Mouse (Mus musculus) forebrain, postnatal 0 days (tissue): Measurements from ENCODE around the gene Exosc10. TPM values are rescaled to one million over a fixed set of nuclear protein-coding genes. Genes with fewer than 3 reads are reported as not detected.

Source experiments
- ATAC-seq: fragments of 200-750 bp; cut with Nextera tagmentation; 2 replicates; pipeline ENCODE4 v1.8.0; 2017; ENCODE audit warnings: mild to moderate bottlenecking, moderate library complexity
- DNase-seq: peaks from one replicate; pipeline ENCODE4 v3.0.0-alpha.2; 2015
- H3K27ac ChIP-seq: fragments of 300-500 bp; sonication (generic); 2 replicates; pipeline ENCODE4 v1.5.1; 2014; ENCODE audit warnings: low read depth, mild to moderate bottlenecking, antibody characterized with exemption, low read length, moderate library complexity, mixed read lengths
- H3K27me3 ChIP-seq: fragments of 300-500 bp; sonication (generic); 2 replicates; pipeline ENCODE4 v1.6.1; 2014; ENCODE audit warnings: mild to moderate bottlenecking, low read length, mixed read lengths; ENCODE audit not compliant: insufficient read depth
- H3K36me3 ChIP-seq: fragments of 300-500 bp; sonication (generic); 2 replicates; pipeline ENCODE4 v1.6.1; 2014; ENCODE audit warnings: mild to moderate bottlenecking, moderate library complexity; ENCODE audit not compliant: insufficient read depth
- H3K4me1 ChIP-seq: fragments of 300-500 bp; sonication (generic); 2 replicates; pipeline ENCODE4 v1.6.1; 2014; ENCODE audit warnings: antibody characterized with exemption; ENCODE audit not compliant: insufficient read depth
- H3K4me2 ChIP-seq: fragments of 300-500 bp; sonication (generic); 2 replicates; pipeline ENCODE4 v1.6.1; 2014; ENCODE audit warnings: low read depth, mild to moderate bottlenecking, moderate library complexity
- H3K4me3 ChIP-seq: fragments of 300-500 bp; sonication (generic); 2 replicates; pipeline ENCODE4 v1.5.1; 2014; ENCODE audit warnings: low read depth, low read length, mixed read lengths
- H3K9ac ChIP-seq: fragments of 300-500 bp; sonication (generic); 2 replicates; pipeline ENCODE4 v1.6.1; 2014; ENCODE audit warnings: mild to moderate bottlenecking
- H3K9me3 ChIP-seq: fragments of 300-500 bp; sonication (generic); 2 replicates; pipeline ENCODE4 v1.6.1; 2016; ENCODE audit warnings: low read length
- CTCF ChIP-seq: sonication (generic); IDR thresholded peaks from 2 replicates; pipeline ENCODE4 v1.5.1; 2016; ENCODE audit warnings: antibody characterized with exemption, control low read depth, low read depth
- WGBS: fragments of 180-500 bp; shearing (Covaris S2); extraction: QIAGEN DNeasy Blood & Tissue Kit; methylation state at CpG from one replicate; pipeline ENCODE4 v1.1.7; 2014; 5-methylcytosine and 5-hydroxymethylcytosine counted together
- polyA plus RNA-seq: library from polyadenylated mRNA; unstranded; fragments of >200 nt; fragmentation: Nextera tagmentation; extraction: Ambion mirVana; gene quantifications from 2 replicates; pipeline ENCODE4 v1.2.1, GENCODE M21; 2015
- total RNA-seq: library from RNA; depleted of rRNA; stranded (reverse); fragments of >200 nt; gene quantifications from 2 replicates; pipeline ENCODE4 v1.2.3, GENCODE M21; 2014

Exosc10 gene
- total and polyA plus RNA-seq, 2 experiments from 2014 or later, result 76.8 to 80.0 TPM

DNA sequence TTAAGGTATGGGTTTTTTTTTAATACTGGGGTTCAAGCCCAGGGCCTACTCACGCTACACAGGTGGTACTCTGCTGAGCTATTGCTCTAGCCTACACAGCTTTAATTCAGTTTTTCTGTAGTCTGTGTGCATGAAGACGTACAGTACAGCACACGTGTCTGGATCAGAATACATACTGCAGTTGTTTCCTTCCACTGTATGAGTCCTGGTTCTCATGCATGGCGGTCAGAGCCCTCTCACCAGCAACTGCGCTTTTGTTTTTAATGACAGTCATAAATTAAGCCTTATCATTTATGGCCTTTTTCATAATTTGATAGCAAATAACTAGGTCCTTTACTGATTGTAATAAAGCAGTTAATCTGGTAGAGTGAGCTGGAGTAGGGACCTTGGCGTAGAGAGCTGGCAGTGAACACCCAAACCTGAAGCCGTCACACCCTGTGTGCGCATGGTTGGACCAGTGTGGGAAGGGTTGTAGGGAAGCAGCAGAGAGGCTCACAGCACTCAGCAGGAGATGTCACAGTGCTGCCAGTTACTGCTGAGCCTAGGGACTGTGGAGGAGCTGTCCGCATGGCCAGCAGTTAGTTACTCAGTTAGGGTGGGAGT, 12.6 kb downstream of the Exosc10 start:
- no peak overlapping the region for H3K4me3 ChIP-seq
- WGBS, result 95% methylated on average over 9 of the region's 9 CpGs
- H3K9ac ChIP-seq, result no peak overlapping the region
- DNase-seq (no peak), ATAC-seq (no peak)
- no peak overlapping the region for H3K4me2 ChIP-seq
- H3K36me3 ChIP-seq, result peaks cover 96% of the 10 kb centered on the region
- no peak overlapping the region for H3K27ac ChIP-seq
- H3K9me3 ChIP-seq, result no peaks in the 10 kb centered on the region
- H3K4me1 ChIP-seq, result no peaks in the 10 kb centered on the region
- no peaks in the 10 kb centered on the region for H3K27me3 ChIP-seq
- TF ChIP-seq CTCF, result no peak

DNA sequence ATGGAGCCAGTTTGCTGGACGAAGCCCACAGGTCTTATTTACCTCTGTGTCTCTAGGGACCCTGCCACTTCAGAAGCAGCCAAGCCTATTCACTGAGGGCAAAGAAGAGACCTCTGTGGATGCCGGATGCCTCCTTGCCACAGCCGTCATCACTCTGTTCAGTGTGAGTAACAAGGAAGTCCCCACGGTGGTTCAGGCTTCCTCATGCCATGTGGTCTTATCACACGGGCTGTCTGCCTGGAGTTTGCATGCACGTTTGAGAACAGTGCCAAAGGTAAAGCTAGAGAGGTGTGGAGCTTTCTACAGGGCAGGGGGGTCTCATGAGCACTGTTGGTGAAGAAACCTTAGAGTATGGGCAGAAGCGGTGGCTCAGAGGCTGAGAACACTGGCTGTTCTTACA, 15.0 kb downstream of the Exosc10 start:
- no peaks in the 10 kb centered on the region for H3K9me3 ChIP-seq
- H3K4me2 ChIP-seq, result no peak overlapping the region
- H3K27ac ChIP-seq, result no peak overlapping the region
- WGBS, result 94% methylated on average over 7 of the region's 7 CpGs
- TF ChIP-seq CTCF, result no peak
- peaks cover 97% of the 10 kb centered on the region for H3K36me3 ChIP-seq
- ATAC-seq (no peak), DNase-seq (no peak)
- no peak overlapping the region for H3K4me3 ChIP-seq
- H3K27me3 ChIP-seq, result no peaks in the 10 kb centered on the region
- no peaks in the 10 kb centered on the region for H3K4me1 ChIP-seq
- H3K9ac ChIP-seq, result no peak overlapping the region

DNA sequence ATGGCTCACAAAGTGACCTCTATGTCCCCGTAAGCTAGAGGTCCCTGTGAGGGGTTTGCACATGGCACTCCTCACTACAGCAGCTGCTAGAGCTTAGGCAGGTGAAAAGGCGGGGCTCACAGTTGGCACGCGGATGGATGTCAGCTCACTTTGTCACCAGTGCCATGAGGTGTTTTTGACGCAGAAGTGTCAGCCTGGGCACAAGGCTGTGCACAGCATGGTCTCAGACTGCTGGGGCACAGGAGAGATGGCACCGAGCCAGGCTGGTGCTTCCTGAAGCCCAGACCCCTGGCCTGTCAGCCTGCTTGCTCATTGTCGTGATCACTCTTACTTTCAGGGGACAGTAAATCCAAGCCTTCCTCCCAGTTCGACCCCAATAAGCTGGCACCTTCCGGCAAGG, 22.5 kb downstream of the Exosc10 start:
- no peak overlapping the region for H3K4me3 ChIP-seq
- WGBS, result 87% methylated on average over 9 of the region's 9 CpGs
- no peak for DNase-seq

DNA sequence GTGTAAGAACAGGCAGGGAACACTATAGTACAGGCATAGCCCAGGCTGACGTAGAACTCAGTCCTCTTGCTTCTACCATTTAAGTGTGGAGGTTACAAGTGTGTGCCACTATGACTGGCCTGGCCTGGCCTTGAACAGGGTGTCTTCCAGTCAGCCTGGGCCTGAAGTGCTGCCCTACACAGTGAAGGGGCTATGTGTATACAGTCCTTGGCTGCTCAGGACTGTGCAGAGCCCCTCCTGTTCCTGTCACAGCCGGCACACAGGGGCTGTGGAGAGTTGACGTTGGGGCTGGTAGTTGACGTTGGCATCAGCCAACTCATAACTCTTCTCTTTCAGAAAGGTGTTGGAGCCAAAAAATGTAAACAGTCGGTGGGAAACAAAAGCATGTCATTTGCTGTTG, 23.2 kb downstream of the Exosc10 start:
- no peak overlapping the region for H3K4me2 ChIP-seq
- no peak overlapping the region for H3K27ac ChIP-seq
- no peaks in the 10 kb centered on the region for H3K9me3 ChIP-seq
- H3K4me3 ChIP-seq, result no peak overlapping the region
- no peak for TF ChIP-seq CTCF
- no peaks in the 10 kb centered on the region for H3K4me1 ChIP-seq
- H3K27me3 ChIP-seq, result no peaks in the 10 kb centered on the region
- H3K36me3 ChIP-seq, result peaks cover 60% of the 10 kb centered on the region
- 84% methylated on average over 5 of the region's 5 CpGs for WGBS
- no peak overlapping the region for H3K9ac ChIP-seq
- ATAC-seq (no peak), DNase-seq (no peak)

More for the DNA sequence above, 22.5 kb downstream of the Exosc10 start:
- Histone ChIP-seq H3K36me3 (peaks cover 67% of the 10 kb centered on the region), H3K4me2 (no peak overlapping the region), H3K27me3 (no peaks in the 10 kb centered on the region), H3K27ac (no peak overlapping the region), H3K9ac (no peak overlapping the region), H3K4me1 (no peaks in the 10 kb centered on the region), H3K9me3 (no peaks in the 10 kb centered on the region)
- TF ChIP-seq CTCF, result no peak
- ATAC-seq, result no peak

DNA sequence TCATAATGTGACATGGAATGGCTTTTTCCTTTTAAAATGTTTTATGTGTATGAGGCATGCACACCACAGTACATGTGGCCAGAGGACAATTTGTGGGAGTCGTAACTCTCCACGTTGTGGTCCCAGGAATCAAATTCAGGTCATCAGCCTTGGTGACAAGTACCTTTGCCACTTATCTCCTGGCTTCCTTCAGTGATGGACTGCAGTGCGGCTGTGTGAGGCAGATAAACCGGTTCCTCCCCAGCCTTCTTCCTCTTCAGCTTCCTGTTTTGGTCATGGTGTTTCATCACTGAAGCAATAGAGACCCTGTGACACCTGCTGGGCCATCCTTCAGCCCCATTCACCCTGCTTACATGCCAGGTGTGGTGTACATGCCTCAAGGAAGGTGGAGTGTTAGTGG, 25.0 kb downstream of the Exosc10 start:
- no peak for TF ChIP-seq CTCF
- 89% methylated on average over 4 of the region's 4 CpGs for WGBS
- H3K4me2 ChIP-seq, result no peak overlapping the region
- H3K4me1 ChIP-seq, result no peaks in the 10 kb centered on the region
- H3K4me3 ChIP-seq, result no peak overlapping the region
- no peak overlapping the region for H3K9ac ChIP-seq
- peaks cover 42% of the 10 kb centered on the region for H3K36me3 ChIP-seq
- DNase-seq (no peak), ATAC-seq (no peak)
- H3K27ac ChIP-seq, result no peak overlapping the region
- no peaks in the 10 kb centered on the region for H3K27me3 ChIP-seq
- no peaks in the 10 kb centered on the region for H3K9me3 ChIP-seq

DNA sequence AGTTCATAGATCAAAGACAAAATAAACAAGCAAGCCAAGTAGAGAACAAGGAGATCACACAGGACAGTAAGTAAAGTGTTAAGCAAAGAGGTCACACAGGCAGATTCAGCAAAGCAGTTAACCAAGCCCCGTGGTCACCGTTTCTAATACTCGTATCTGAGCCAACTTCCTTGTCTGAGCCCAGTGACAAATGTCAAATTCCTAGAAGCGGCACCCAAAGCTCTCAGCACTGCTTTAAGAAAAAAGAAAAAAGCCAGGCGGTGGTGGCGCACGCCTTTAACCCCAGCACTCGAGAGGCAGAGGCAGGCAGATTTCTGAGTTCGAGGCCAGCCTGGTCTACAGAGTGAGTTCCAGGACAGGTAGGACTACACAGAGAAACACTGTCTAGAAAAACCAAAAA, 28.4 kb downstream of the Exosc10 start:
- Histone ChIP-seq H3K9me3 (no peaks in the 10 kb centered on the region), H3K4me2 (no peak overlapping the region), H3K9ac (no peak overlapping the region), H3K36me3 (peaks cover 10% of the 10 kb centered on the region; the same call in 1 of the 2 replicates), H3K4me1 (no peaks in the 10 kb centered on the region), H3K4me3 (no peak overlapping the region), H3K27me3 (no peaks in the 10 kb centered on the region), H3K27ac (no peak overlapping the region)
- DNase-seq (no peak), ATAC-seq (no peak)
- no peak for TF ChIP-seq CTCF
- WGBS, result 82% methylated on average over 9 of the region's 9 CpGs

DNA sequence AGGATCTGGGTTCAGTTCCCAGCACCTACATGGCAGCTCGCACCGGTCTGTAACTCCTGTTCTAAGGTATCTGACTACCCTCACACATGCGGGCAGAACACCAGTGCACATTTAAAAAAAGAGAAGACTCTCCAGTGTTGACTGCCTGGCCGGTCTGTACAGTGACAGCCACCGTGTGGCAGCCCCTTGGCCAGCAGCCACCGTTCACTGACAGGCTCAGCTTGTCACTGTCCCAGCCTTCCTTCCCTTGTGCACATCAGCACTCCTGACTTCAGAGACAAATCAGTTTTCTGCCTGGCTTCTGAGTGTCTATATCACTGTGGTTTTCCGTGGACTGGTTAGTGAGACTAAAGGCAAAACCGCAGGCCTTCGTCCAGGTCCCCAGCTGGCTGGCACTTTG, 30.6 kb downstream of the Exosc10 start:
- no peak overlapping the region for H3K9ac ChIP-seq
- H3K9me3 ChIP-seq, result no peaks in the 10 kb centered on the region
- ATAC-seq (no peak), DNase-seq (peak; percentile 18)
- H3K36me3 ChIP-seq, result peaks cover 7% of the 10 kb centered on the region
- TF ChIP-seq CTCF, result no peak
- H3K4me3 ChIP-seq, result no peak overlapping the region
- H3K27me3 ChIP-seq, result no peaks in the 10 kb centered on the region
- H3K4me1 ChIP-seq, result peaks cover 6% of the 10 kb centered on the region; the same call in 1 of the 2 replicates
- WGBS, result 63% methylated on average over 9 of the region's 9 CpGs
- H3K27ac ChIP-seq, result no peak overlapping the region
- H3K4me2 ChIP-seq, result no peak overlapping the region
